14 mouse cellular contexts compared by ENCODE assay signal in the genomic region with DNA sequence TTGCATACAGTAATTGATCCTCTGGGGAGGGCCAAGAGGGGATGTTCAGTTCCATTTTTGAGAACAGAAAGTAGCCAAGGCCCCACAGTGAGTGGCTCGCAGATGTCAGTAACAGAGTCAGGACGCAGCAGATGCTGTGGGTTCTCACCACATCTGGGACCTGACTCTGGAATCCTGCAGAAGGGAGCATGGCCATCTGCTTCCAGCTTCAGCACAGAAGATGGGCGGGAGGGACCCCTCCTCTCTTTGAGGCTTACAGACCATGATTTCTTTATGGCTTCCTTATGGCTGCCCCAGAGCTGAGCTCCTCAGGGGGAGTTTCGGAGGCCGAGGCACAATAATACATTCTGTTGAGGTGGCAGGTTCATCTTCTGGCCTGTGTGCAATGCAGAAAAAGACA.
DNase-seq lines count a peak whose midpoint lies in the region; ATAC-seq and TF ChIP-seq lines count a peak whose summit lies in the region.
"Had no signal": no experiment of that assay in that cellular context is flagged by ENCODE, and none has a peak within 500 bp of the region (broad histone marks: within the 10 kb centered on the region; RNA-seq: fewer than 3 reads in every experiment).

No protein-coding gene starts in this region.

- 56% methylated on average over 5 of the region's 5 CpGs for WGBS in hindbrain, embryonic 13.5 days
- 55% methylated on average over 5 of the region's 5 CpGs for WGBS in hindbrain, postnatal 0 days
- 70% methylated on average over 5 of the region's 5 CpGs for WGBS in embryonic facial prominence, embryonic 10.5 days
- 68% methylated on average over 5 of the region's 5 CpGs for WGBS in forebrain, embryonic 15.5 days
- WGBS in neural tube, embryonic 13.5 days = 22% methylated on average over 5 of the region's 5 CpGs

- DNase-seq in hindbrain, postnatal 0 days (ENCODE audit: low spot score) = no peak
- peak; percentile 16 for DNase-seq in embryonic facial prominence, embryonic 10.5 days (ENCODE audit: low spot score)
- no peak for DNase-seq in adrenal gland, adult 8-10 months
- no peak for DNase-seq in gastrocnemius, postnatal 10 days
- DNase-seq: adrenal gland, postnatal 36 days; lung, postnatal 10 days; thymus, adult 18-20 months had no signal

- no peaks in the 10 kb centered on the region for H3K9me3 ChIP-seq in hindbrain, embryonic 13.5 days
- H3K9me3 ChIP-seq in hindbrain, postnatal 0 days (ENCODE audit: low read length) = no peaks in the 10 kb centered on the region
- H3K9me3 ChIP-seq in embryonic facial prominence, embryonic 10.5 days = 0 out of 2 replicates have a peak, but pooled peaks cover 4% of the 10 kb centered on the region
- no peaks in the 10 kb centered on the region for H3K9me3 ChIP-seq in forebrain, embryonic 15.5 days
- no peaks in the 10 kb centered on the region; the same call in 1 of the 2 replicates for H3K9me3 ChIP-seq in neural tube, embryonic 13.5 days
- H3K9me3 ChIP-seq: heart, embryonic 15.5 days; kidney, embryonic 15.5 days had no signal

- ATAC-seq in hindbrain, embryonic 13.5 days (ENCODE audit: low FRiP score) = no peak
- ATAC-seq in hindbrain, postnatal 0 days = no peak
- 0 out of 2 replicates have a peak, but pooled peaks have one; percentile 8 for ATAC-seq in forebrain, embryonic 15.5 days (replicated peaks)
- peak; percentile 47; the same call in 1 of the 2 replicates for ATAC-seq in neural tube, embryonic 13.5 days (ENCODE audit: low read depth)

- H3K4me1 ChIP-seq in hindbrain, embryonic 13.5 days (replicated peaks) = peaks cover 11% of the 10 kb centered on the region
- no peaks in the 10 kb centered on the region for H3K4me1 ChIP-seq in hindbrain, postnatal 0 days (ENCODE audit: insufficient read depth, low read length)
- no peaks in the 10 kb centered on the region for H3K4me1 ChIP-seq in embryonic facial prominence, embryonic 10.5 days
- 0 out of 2 replicates have a peak, but pooled peaks cover 11% of the 10 kb centered on the region for H3K4me1 ChIP-seq in forebrain, embryonic 15.5 days
- H3K4me1 ChIP-seq in neural tube, embryonic 13.5 days (replicated peaks) = peaks cover 11% of the 10 kb centered on the region
- H3K4me1 ChIP-seq: heart, embryonic 15.5 days; kidney, embryonic 15.5 days had no signal

- H3K27ac ChIP-seq in hindbrain, embryonic 13.5 days = peak overlapping the region; percentile 67
- H3K27ac ChIP-seq in hindbrain, postnatal 0 days = no peak overlapping the region
- no peak overlapping the region for H3K27ac ChIP-seq in embryonic facial prominence, embryonic 10.5 days (replicated peaks)
- H3K27ac ChIP-seq in forebrain, embryonic 15.5 days (replicated peaks) = 0 out of 2 replicates have a peak overlapping the region, but pooled peaks have one; percentile 15
- H3K27ac ChIP-seq in neural tube, embryonic 13.5 days (replicated peaks) = no peak overlapping the region
- H3K27ac ChIP-seq: heart, embryonic 15.5 days; kidney, embryonic 15.5 days; layer of hippocampus, adult 2 months; liver, embryonic 14.5 days had no signal

- H3K4me2 ChIP-seq in hindbrain, embryonic 13.5 days = no peak overlapping the region
- no peak overlapping the region for H3K4me2 ChIP-seq in hindbrain, postnatal 0 days (ENCODE audit: low read depth, low read length)
- no peak overlapping the region for H3K4me2 ChIP-seq in forebrain, embryonic 15.5 days (replicated peaks)
- no peak overlapping the region for H3K4me2 ChIP-seq in neural tube, embryonic 13.5 days
- H3K4me2 ChIP-seq: heart, embryonic 15.5 days; kidney, embryonic 15.5 days had no signal

- no peak for TF ChIP-seq CTCF in hindbrain, postnatal 0 days (IDR thresholded peaks at IDR 0.05; ENCODE audit: low read depth)

- no peak overlapping the region for H3K4me3 ChIP-seq in hindbrain, embryonic 13.5 days
- H3K4me3 ChIP-seq in hindbrain, postnatal 0 days (ENCODE audit: low read length) = no peak overlapping the region
- H3K4me3 ChIP-seq in embryonic facial prominence, embryonic 10.5 days = no peak overlapping the region
- no peak overlapping the region for H3K4me3 ChIP-seq in forebrain, embryonic 15.5 days
- no peak overlapping the region for H3K4me3 ChIP-seq in neural tube, embryonic 13.5 days
- H3K4me3 ChIP-seq: heart, embryonic 15.5 days; kidney, embryonic 15.5 days; layer of hippocampus, adult 2 months had no signal

- H3K36me3 ChIP-seq in hindbrain, embryonic 13.5 days = no peaks in the 10 kb centered on the region
- H3K36me3 ChIP-seq in hindbrain, postnatal 0 days (ENCODE audit: insufficient read depth, low read length) = no peaks in the 10 kb centered on the region
- H3K36me3 ChIP-seq in embryonic facial prominence, embryonic 10.5 days (replicated peaks) = no peaks in the 10 kb centered on the region
- H3K36me3 ChIP-seq in forebrain, embryonic 15.5 days = no peaks in the 10 kb centered on the region
- no peaks in the 10 kb centered on the region for H3K36me3 ChIP-seq in neural tube, embryonic 13.5 days
- H3K36me3 ChIP-seq: heart, embryonic 15.5 days; kidney, embryonic 15.5 days had no signal

- H3K9ac ChIP-seq in hindbrain, embryonic 13.5 days = no peak overlapping the region
- no peak overlapping the region for H3K9ac ChIP-seq in hindbrain, postnatal 0 days (replicated peaks; ENCODE audit: low read length)
- H3K9ac ChIP-seq in forebrain, embryonic 15.5 days (replicated peaks) = no peak overlapping the region
- no peak overlapping the region for H3K9ac ChIP-seq in neural tube, embryonic 13.5 days
- H3K9ac ChIP-seq: heart, embryonic 15.5 days; kidney, embryonic 15.5 days; liver, embryonic 14.5 days had no signal

- H3K27me3 ChIP-seq in hindbrain, embryonic 13.5 days = no peaks in the 10 kb centered on the region
- H3K27me3 ChIP-seq in hindbrain, postnatal 0 days (ENCODE audit: insufficient read depth, low read length) = no peaks in the 10 kb centered on the region
- no peaks in the 10 kb centered on the region for H3K27me3 ChIP-seq in embryonic facial prominence, embryonic 10.5 days (replicated peaks; ENCODE audit: low read depth, poor library complexity, severe bottlenecking)
- H3K27me3 ChIP-seq in forebrain, embryonic 15.5 days = no peaks in the 10 kb centered on the region
- H3K27me3 ChIP-seq in neural tube, embryonic 13.5 days = no peaks in the 10 kb centered on the region
- H3K27me3 ChIP-seq: heart, embryonic 15.5 days; kidney, embryonic 15.5 days had no signal

Comparison
In these comparisons a context has a peak if more than half of its experiments do, and no peak if none do; other contexts are left out.
1. H3K27ac ChIP-seq: peak in hindbrain, embryonic 13.5 days (single experiment) and forebrain, embryonic 15.5 days (single experiment); none in hindbrain, postnatal 0 days (single experiment), embryonic facial prominence, embryonic 10.5 days (single experiment) and neural tube, embryonic 13.5 days (single experiment).
2. ATAC-seq: peak in forebrain, embryonic 15.5 days (single experiment) and neural tube, embryonic 13.5 days (single experiment); none in hindbrain, embryonic 13.5 days (single experiment) and hindbrain, postnatal 0 days (single experiment).